Mouse (Mus musculus) skeletal muscle tissue, adult 2 months (tissue): ENCODE measurements around the gene Eloa.
A peak's percentile ranks its signal among the peaks of the same experiment; 100 is the strongest.
"Not testable (repeated sequence)": the region's sequence is repeated elsewhere in the genome, so short reads cannot be mapped to it uniquely, and the experiment has no call there.

Experiments
- DNase-seq: peaks from one replicate; pipeline ENCODE4 v3.0.0-alpha.2; 2012; ENCODE audit warnings: low read depth, low spot score

Eloa gene

DNA sequence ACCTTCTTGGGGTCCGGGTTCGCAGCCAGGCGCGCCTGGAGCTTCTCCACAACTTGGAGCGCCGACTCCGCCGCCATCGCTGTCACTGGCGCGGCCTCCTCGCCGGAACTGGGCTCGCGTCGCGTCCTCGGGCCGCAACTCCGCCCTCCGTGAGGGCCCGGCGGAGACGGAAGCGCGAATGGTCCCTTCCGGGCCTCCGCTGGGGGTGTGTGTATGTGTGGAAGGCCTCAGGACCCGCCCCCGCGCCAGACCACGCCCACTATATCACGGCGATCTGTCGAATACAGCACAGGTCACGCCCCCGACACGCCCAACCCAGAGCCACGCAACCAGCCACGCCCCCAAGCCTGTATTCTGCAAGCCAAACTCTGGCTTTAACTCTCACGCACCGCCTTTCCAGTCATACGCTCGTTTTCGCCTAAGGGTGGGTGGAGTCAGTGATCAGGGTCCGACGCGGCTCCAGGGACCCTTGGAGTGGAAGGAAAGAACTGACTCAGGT lies at the start of gene Eloa:
Gene Eloa, minus strand, starts transcription at position 215 of the 499 bp plus-strand sequence.
- DNase-seq, result peak; percentile 99

DNA sequence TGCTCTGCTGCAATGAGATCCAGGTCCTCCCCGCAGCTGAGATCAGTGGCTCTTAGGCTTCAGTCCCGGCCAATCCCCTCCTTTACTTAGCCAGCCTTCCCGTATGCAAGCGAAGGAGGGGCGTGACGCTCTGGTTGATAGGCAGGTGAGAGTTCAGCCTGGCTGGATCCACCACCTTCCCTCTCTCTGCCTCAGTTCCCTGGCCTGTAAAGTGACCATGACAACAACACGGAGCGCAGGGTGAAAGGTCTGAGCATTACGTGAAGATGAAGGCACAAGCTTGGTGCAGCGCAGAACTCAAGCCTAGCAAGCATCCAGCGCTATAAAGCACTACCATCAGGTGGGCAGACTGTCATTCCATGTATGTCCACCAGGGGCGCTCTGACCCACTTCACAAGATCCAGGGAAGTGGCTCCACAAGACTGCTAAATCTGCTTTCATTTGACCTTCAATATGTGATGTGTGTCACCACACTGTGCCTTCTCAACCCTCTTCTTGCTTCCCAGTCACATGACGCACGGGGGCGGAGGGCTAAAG lies 49.7 kb upstream of the Eloa start:
- peak; percentile 64 for DNase-seq

DNA sequence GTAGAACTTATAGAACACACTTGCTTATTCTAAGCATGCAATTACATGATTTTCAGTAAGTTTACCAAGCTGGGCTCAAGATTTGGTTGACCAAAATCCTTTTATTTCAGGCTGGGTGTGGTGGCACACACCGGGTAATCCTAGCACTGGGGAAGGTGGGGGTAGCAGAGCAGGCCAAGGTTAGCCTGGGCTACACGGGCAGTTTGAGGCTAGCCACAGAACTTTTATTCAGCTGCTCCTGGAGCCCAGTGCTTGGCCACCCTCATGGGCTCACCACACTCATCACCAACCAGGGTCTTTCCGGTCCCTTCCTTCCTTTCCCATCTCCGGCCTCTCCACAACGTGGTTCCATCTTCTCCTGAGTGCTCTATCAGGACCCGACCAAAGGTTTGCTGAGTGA lies 49.0 kb upstream of the Eloa start:
- DNase-seq, result no peak

DNA sequence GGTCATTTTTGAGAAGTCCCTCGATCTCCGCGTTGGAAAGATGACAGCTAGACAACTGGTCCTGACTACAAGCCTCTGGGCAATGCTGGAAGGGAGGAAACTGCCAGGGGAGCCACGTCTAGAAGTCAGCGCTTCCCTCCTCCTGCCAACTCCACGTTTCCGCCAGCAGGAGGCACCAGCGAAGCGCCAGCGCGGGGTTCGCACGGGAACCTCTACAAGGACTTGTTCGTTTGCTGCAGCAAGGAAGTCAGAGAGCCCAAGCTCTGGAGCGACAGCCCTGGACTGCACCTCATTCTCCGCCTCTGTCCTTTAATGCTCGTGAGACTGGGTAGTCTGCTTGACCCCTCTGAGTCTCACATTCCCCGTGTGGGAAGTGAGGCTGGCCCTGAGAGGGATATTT lies 48.4 kb upstream of the Eloa start:
- DNase-seq, result peak; percentile 85

- no peak for DNase-seq
Measured at GRCm38 (mm10) chr4:136069313-136069712, 47.8 kb upstream of the Eloa start.

DNA sequence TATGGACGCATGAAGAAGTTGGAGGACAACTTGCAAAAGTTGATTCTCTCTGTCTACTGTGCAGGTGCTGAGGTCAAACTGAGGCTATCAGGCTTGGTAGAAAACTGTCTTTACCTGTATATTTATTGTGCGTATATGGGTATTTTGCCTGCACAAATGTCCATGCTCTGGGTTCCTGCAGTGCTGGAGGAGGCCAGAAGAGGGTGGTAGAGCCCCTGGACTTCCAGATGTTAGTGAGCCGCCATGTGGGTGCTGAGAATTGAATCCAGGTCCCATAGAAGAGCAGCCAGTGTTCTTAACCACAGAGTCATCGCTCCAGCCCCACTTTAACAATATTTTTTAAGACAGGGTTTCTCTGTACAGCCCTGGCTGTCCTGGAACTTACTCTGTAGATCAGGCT lies 41.6 kb upstream of the Eloa start:
- DNase-seq, result no peak

GRCm38 (mm10) chr4:136059800-136060488 lies 38.4 kb upstream of the Eloa start:
- not testable (repeated sequence) for DNase-seq

GRCm38 (mm10) chr4:136057916-136058315 lies 36.4 kb upstream of the Eloa start:
- DNase-seq, result no peak

DNA sequence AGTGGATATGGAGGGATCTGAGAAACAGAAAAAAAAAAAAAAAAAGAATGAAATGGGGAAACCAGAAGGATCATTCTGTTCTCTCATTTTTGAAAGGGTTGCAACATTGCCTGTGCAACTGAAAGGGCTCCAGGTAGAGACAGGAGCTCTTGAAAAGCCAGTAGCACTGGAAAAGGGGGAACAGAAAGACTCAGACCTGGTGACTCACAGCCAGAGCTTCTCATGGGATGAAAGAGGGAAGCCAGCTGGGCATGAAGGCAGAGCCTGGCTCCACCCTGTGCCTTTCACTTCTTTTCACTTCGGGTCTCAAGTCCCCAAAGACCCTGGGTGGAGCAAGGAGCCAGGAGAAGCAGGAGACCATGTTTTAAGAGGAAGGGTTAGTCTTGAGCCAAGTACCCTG lies 34.5 kb upstream of the Eloa start:
- DNase-seq, result no peak

DNA sequence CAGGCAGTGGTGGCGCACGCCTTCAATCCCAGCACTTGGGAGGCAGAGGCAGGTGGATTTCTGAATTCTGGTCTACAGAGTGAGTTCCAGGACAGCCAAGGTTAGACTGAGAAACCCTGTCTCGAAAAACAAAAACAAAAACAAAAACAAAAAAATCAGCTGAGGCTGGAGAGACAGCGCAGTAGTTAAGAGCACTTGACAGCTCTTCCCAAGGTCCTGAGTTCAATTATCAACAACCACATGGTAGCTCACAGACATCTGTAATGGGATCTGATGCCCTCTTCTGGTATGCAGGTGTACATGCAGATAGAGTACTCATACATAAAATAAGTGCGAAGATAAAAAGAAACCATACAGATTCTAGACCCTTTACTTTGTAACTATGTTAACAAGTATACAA lies 32.3 kb upstream of the Eloa start:
- DNase-seq, result no peak

GRCm38 (mm10) chr4:136053247-136053596 lies 31.7 kb upstream of the Eloa start, which contains the start of gene Rpl11:
Rpl11 (minus strand) TSS chr4:136053428.
- peak; percentile 88 for DNase-seq

GRCm38 (mm10) chr4:136052534-136053246 lies 31.1 kb upstream of the Eloa start:
- DNase-seq, result peak; percentile 23

DNA sequence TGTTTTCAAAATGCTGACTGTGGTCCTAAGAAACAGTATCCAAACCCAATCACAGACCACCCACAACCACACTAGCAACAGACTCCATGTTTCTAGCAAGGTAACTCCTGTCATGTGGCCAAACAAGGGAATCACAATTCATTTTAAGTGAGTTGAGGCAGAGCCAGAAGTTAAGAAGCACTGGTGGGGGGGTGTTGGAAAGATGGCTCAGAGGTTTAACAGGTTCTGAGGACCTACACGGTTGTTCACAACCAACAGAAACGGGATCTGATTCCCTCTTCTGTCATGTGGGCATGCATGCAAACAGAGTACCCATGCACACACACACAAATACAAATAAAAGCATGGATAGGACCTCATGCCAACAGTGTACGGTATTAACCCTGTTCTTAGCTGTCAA lies 30.5 kb upstream of the Eloa start:
- no peak for DNase-seq

DNA sequence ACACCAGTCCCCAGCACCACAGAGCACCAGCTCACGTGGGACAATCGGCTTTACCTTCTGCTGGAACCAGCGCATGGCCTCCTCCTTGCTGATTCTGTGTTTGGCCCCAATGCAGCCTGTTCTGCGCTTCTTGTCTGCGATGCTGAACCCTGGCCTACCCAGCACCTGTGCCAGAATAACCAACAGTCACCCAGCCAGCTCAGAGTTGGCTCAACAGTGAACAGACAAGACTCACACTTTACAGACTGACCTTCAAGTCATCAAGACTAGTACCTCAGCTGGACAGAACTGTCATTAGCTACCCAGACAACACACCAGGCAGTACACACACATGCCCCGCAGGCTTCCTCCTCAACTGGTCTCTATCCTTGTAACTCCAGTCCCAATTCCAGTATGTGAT lies 28.7 kb upstream of the Eloa start:
- no peak for DNase-seq

- no peak for DNase-seq
Measured at GRCm38 (mm10) chr4:136048291-136049032, 26.9 kb upstream of the Eloa start.

GRCm38 (mm10) chr4:136047626-136048025 lies 26.1 kb upstream of the Eloa start:
- no peak for DNase-seq

DNA sequence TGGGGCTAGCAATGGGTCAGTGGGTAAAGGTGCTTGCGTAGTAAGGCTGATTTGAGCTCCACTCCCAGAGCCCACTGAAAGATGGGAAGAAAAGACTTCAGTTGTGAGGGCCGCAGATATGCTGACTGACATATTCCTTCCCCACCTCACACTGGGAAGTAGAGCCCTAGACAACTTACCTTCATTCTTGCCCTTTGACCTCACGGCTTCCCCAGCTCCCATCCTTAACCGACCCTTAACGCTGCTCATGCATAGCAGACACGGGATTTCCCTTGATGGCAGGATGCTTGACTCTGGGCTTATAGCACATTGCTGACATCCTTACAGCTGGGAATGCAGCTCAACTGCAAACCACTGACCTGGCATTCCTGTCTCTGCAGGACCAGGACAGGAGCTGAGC lies 25.3 kb upstream of the Eloa start:
- DNase-seq, result no peak

DNA sequence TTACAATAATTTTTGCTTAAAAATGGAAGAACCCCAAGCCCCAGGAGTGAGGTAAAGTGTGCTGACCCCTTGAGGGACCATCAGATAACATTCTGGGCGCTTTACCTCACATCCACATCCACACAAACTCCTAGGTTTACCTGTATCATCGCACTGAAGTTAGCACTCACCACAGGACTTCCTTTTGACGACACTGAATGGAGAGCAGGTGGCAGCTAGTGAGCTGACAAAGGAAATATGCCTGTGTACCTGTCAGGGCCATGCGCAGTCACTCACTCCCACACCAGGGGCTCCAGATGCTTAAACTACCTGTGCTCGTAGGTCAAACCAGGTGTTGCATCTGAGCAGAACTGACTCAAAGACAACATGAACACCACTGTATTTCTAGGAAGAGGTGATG lies 23.5 kb upstream of the Eloa start:
- no peak for DNase-seq

- no peak for DNase-seq
Measured at GRCm38 (mm10) chr4:136043784-136044400, 22.3 kb upstream of the Eloa start.

DNA sequence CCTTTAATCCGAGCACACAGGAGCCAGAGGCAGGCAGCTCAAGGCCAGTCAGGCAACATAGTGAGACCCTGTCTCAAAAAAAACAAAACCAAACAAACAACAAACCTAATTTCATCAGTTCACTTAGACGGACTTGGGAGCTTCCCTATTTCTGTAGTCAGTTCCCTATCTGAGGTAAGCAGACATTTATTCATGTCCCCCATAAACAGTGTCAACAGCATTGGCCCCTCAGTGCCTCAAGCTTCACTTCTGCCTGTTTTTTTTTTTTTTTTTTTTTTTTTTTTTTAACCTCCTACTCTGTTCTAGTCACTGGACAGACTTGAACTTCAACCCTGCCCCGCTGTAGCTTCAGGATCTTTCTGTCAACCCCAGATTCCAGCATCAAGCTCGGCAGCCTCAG lies 13.5 kb upstream of the Eloa start:
- DNase-seq, result no peak

DNA sequence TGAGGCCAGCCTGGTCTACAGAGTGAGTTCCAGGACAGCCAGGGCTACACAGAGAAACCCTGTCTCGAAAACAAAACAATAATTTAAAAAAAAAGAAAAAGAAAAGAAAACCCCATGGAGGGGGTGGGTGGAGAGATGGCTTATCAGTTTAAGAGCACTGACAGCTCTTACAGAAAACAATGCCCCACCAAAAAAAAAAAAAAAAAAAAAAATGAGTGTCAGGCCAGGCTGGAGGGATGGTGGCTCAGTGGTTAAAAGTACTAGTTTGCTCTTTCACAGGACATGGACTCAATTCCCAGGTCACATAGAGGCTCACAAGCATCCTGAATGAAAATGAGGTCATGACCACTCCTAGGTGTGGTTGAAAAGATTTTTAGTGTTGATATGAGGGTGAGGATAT lies 11.7 kb upstream of the Eloa start:
- DNase-seq, result no peak
